16 mouse cellular contexts compared by ENCODE assay signal in the genomic region with DNA sequence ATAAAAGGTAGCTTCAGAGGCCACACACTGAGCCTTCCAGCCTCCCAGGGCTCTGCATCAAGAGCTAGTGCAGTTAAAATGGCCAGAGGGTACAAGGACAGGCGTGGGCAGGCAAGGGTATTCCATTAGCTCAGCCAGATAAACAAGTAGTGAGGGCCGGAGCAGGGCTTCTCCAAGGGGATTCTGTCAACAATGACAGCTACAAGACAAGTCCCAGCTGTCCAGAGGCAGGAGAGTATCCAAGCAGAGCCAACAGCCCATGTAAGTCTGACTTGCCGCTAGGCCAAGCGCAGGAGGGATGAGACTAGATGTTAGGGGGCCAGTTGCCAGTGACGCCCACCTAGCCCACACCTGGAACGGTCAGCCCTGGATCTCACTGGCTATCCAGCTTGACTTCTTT. TPM values are rescaled to one million over a fixed set of nuclear protein-coding genes. Genes with fewer than 3 reads are reported as not detected.
A peak's percentile ranks its signal among the peaks of the same experiment; 100 is the strongest.
DNase-seq lines count a peak whose midpoint lies in the region; ATAC-seq and TF ChIP-seq lines count a peak whose summit lies in the region.
"Had no signal": no experiment of that assay in that cellular context is flagged by ENCODE, and none has a peak within 500 bp of the region (broad histone marks: within the 10 kb centered on the region; RNA-seq: fewer than 3 reads in every experiment).

No protein-coding gene starts in this region.

- no peak for TF ChIP-seq POLR2A in heart, adult 2 months (IDR thresholded peaks at IDR 0.05; ENCODE audit: insufficient read depth, low read depth, low read length)

- no peaks in the 10 kb centered on the region for H3K9me3 ChIP-seq in heart, embryonic 11.5 days (replicated peaks; ENCODE audit: control insufficient read depth, low read length)
- H3K9me3 ChIP-seq in kidney, postnatal 0 days (replicated peaks; ENCODE audit: low read length), result no peaks in the 10 kb centered on the region
- H3K9me3 ChIP-seq in stomach, embryonic 15.5 days, result no peaks in the 10 kb centered on the region
- no peaks in the 10 kb centered on the region for H3K9me3 ChIP-seq in stomach, postnatal 0 days (ENCODE audit: control insufficient read depth, low read length)
- H3K9me3 ChIP-seq: megakaryocyte, embryonic 14.5 days; neural tube, embryonic 12.5 days had no signal

- TF ChIP-seq CTCF in heart, adult 2 months (IDR thresholded peaks at IDR 0.05), result no peak
- TF ChIP-seq CTCF in kidney, postnatal 0 days (IDR thresholded peaks at IDR 0.05; ENCODE audit: low read depth), result no peak
- no peak for TF ChIP-seq CTCF in stomach, postnatal 0 days (IDR thresholded peaks at IDR 0.05; ENCODE audit: low read depth)

- no peak for TF ChIP-seq EP300 in heart, adult 2 months (IDR thresholded peaks at IDR 0.05; ENCODE audit: insufficient read depth, low read depth, low read length)
- no peak for TF ChIP-seq EP300 in stomach, postnatal 0 days (optimal IDR thresholded peaks at IDR 0.05)

- H3K9ac ChIP-seq in heart, embryonic 11.5 days (ENCODE audit: low read depth, low read length), result no peak overlapping the region
- H3K9ac ChIP-seq in heart, adult 2 months (ENCODE audit: low read depth, low read length), result no peak overlapping the region
- no peak overlapping the region for H3K9ac ChIP-seq in kidney, postnatal 0 days (ENCODE audit: low read depth, low read length)
- H3K9ac ChIP-seq in stomach, embryonic 15.5 days, result no peak overlapping the region
- no peak overlapping the region for H3K9ac ChIP-seq in stomach, postnatal 0 days (ENCODE audit: low read length)
- H3K9ac ChIP-seq: liver, embryonic 14.5 days; neural tube, embryonic 12.5 days had no signal

- peak overlapping the region; percentile 59 for H3K27ac ChIP-seq in heart, embryonic 11.5 days (ENCODE audit: low read depth, low read length)
- H3K27ac ChIP-seq in heart, adult 2 months, result no peak overlapping the region
- H3K27ac ChIP-seq in kidney, postnatal 0 days, result no peak overlapping the region
- H3K27ac ChIP-seq in stomach, embryonic 15.5 days, result no peak overlapping the region
- H3K27ac ChIP-seq in stomach, postnatal 0 days (replicated peaks), result no peak overlapping the region
- H3K27ac ChIP-seq: liver, embryonic 14.5 days; neural tube, embryonic 12.5 days had no signal

- 0 out of 2 replicates have a peak, but pooled peaks have one; percentile 58 for ATAC-seq in heart, embryonic 11.5 days (replicated peaks; ENCODE audit: insufficient number of reproducible peaks, low FRiP score, low TSS enrichment)
- peak; percentile 71 for ATAC-seq in kidney, postnatal 0 days (replicated peaks; ENCODE audit: low FRiP score, low read depth)
- 0 out of 2 replicates have a peak, but pooled peaks have one; percentile 44 for ATAC-seq in stomach, embryonic 15.5 days (ENCODE audit: insufficient read depth, low FRiP score, low read depth)
- no peak for ATAC-seq in stomach, postnatal 0 days (ENCODE audit: low FRiP score, low TSS enrichment)
- ATAC-seq: forebrain, embryonic 16.5 days had no signal

- 38% methylated on average over 6 of the region's 6 CpGs for WGBS in heart, embryonic 11.5 days (ENCODE audit: insufficient replicate concordance)
- WGBS in heart, adult 2 months, result 80% methylated on average over 6 of the region's 6 CpGs
- 47% methylated on average over 6 of the region's 6 CpGs for WGBS in kidney, postnatal 0 days
- WGBS in stomach, embryonic 15.5 days, result 54% methylated on average over 6 of the region's 6 CpGs
- 54% methylated on average over 6 of the region's 6 CpGs for WGBS in stomach, postnatal 0 days

- no peaks in the 10 kb centered on the region for H3K79me2 ChIP-seq in heart, adult 2 months (replicated peaks; ENCODE audit: control insufficient read depth, insufficient read depth, low read length)

- H3K4me1 ChIP-seq in heart, embryonic 11.5 days (ENCODE audit: control insufficient read depth, insufficient read depth, low read length), result peaks cover 18% of the 10 kb centered on the region
- H3K4me1 ChIP-seq in heart, adult 2 months (ENCODE audit: control insufficient read depth, insufficient read depth, low read length), result peaks cover 4% of the 10 kb centered on the region
- peaks cover 17% of the 10 kb centered on the region; the same call in 1 of the 2 replicates for H3K4me1 ChIP-seq in kidney, postnatal 0 days (replicated peaks; ENCODE audit: insufficient read depth, low read length)
- H3K4me1 ChIP-seq in stomach, embryonic 15.5 days, result peaks cover 13% of the 10 kb centered on the region
- peaks cover 4% of the 10 kb centered on the region; the same call in 1 of the 2 replicates for H3K4me1 ChIP-seq in stomach, postnatal 0 days (replicated peaks; ENCODE audit: control insufficient read depth, insufficient read depth)

- H3K36me3 ChIP-seq in heart, embryonic 11.5 days (ENCODE audit: control insufficient read depth, insufficient read depth, low read length), result no peaks in the 10 kb centered on the region
- H3K36me3 ChIP-seq in heart, adult 2 months (ENCODE audit: control insufficient read depth, insufficient read depth, low read length), result no peaks in the 10 kb centered on the region
- no peaks in the 10 kb centered on the region for H3K36me3 ChIP-seq in kidney, postnatal 0 days (ENCODE audit: insufficient read depth, low read length)
- H3K36me3 ChIP-seq in stomach, embryonic 15.5 days, result no peaks in the 10 kb centered on the region
- no peaks in the 10 kb centered on the region for H3K36me3 ChIP-seq in stomach, postnatal 0 days (ENCODE audit: control insufficient read depth, insufficient read depth, low read length)
- H3K36me3 ChIP-seq: neural tube, embryonic 12.5 days had no signal

- H3K27me3 ChIP-seq in heart, embryonic 11.5 days (ENCODE audit: control insufficient read depth, insufficient read depth, low read length), result no peaks in the 10 kb centered on the region
- H3K27me3 ChIP-seq in heart, adult 2 months (ENCODE audit: control insufficient read depth, insufficient read depth, low read length), result no peaks in the 10 kb centered on the region
- no peaks in the 10 kb centered on the region for H3K27me3 ChIP-seq in kidney, postnatal 0 days (ENCODE audit: insufficient read depth, low read length)
- no peaks in the 10 kb centered on the region for H3K27me3 ChIP-seq in stomach, embryonic 15.5 days (replicated peaks)
- H3K27me3 ChIP-seq in stomach, postnatal 0 days (ENCODE audit: control insufficient read depth, insufficient read depth, low read length), result no peaks in the 10 kb centered on the region
- H3K27me3 ChIP-seq: megakaryocyte, embryonic 14.5 days; neural tube, embryonic 12.5 days had no signal

- DNase-seq in heart, adult 2 months, result no peak
- peak; percentile 84 for DNase-seq in kidney, postnatal 0 days (ENCODE audit: low spot score)
- no peak for DNase-seq in kidney, adult 18-20 months
- no peak for DNase-seq in stomach, postnatal 0 days (ENCODE audit: low spot score)
- DNase-seq in lung, postnatal 14 days, result peak; percentile 28
- DNase-seq in left cerebral cortex, postnatal 25 days (ENCODE audit: low spot score in 2 of 2), result no peak
- DNase-seq: adrenal gland, adult 8-10 months; cerebellum, adult 9-10 months; embryo, embryonic 11 days; thymus, postnatal 36 days had no signal

- intact Hi-C loops in heart, adult 2 months (cut with DNase I), result no loop called here
- intact Hi-C loops in left cerebral cortex, postnatal 25 days (cut with DNase I), result no loop called here

- 0 out of 2 replicates have a peak overlapping the region, but pooled peaks have one; percentile 8 for H3K4me2 ChIP-seq in heart, embryonic 11.5 days
- no peak overlapping the region for H3K4me2 ChIP-seq in kidney, postnatal 0 days (ENCODE audit: low read length)
- H3K4me2 ChIP-seq in stomach, embryonic 15.5 days, result no peak overlapping the region
- no peak overlapping the region for H3K4me2 ChIP-seq in stomach, postnatal 0 days (replicated peaks; ENCODE audit: low read depth)
- H3K4me2 ChIP-seq: neural tube, embryonic 12.5 days had no signal

- no peak overlapping the region for H3K4me3 ChIP-seq in heart, embryonic 11.5 days (ENCODE audit: low read depth, low read length)
- H3K4me3 ChIP-seq in heart, adult 2 months, result no peak overlapping the region
- H3K4me3 ChIP-seq in kidney, postnatal 0 days (replicated peaks; ENCODE audit: low read depth, low read length), result no peak overlapping the region
- H3K4me3 ChIP-seq in stomach, embryonic 15.5 days (replicated peaks), result no peak overlapping the region
- H3K4me3 ChIP-seq in stomach, postnatal 0 days (ENCODE audit: low read depth, low read length), result no peak overlapping the region
- H3K4me3 ChIP-seq: megakaryocyte, embryonic 14.5 days; neural tube, embryonic 12.5 days had no signal

RNA-seq across cellular contexts. Expression of a gene that starts 34.8 kb away (rescaled TPM):
- polyA plus RNA-seq in heart, embryonic 11.5 days (2014; fragmentation: Nextera tagmentation; extraction: Ambion mirVana), result 63.9 and 66.5 TPM in 2 replicates
- total RNA-seq in heart, adult 2 months (2021), result 10 to 100 TPM; 23.7 to 28.0 TPM
- polyA plus RNA-seq in heart, adult 2 months (2012; rRNA removed), result 8.4 and 16.2 TPM in 2 replicates
- polyA plus RNA-seq in kidney, postnatal 0 days (2015; fragmentation: Nextera tagmentation; extraction: Ambion mirVana), result 54.2 and 54.5 TPM in 2 replicates
- polyA plus RNA-seq in stomach, embryonic 15.5 days (2015; fragmentation: Nextera tagmentation; extraction: Ambion mirVana), result 64.7 and 72.0 TPM in 2 replicates
- polyA plus RNA-seq in stomach, postnatal 0 days (2015; fragmentation: Nextera tagmentation; extraction: Ambion mirVana), result 32.0 and 32.2 TPM in 2 replicates
- total RNA-seq in left cerebral cortex, postnatal 25 days (2021), result 100 to 1,000 TPM; 193 to 195 TPM

Comparison
In these comparisons a context has a peak if more than half of its experiments do, and no peak if none do; other contexts are left out.
1. DNase-seq: peak in kidney, postnatal 0 days (single experiment) and lung, postnatal 14 days (single experiment); none in heart, adult 2 months (0 of 2), kidney, adult 18-20 months (single experiment), stomach, postnatal 0 days (single experiment) and left cerebral cortex, postnatal 25 days (0 of 2).